25 mouse cellular contexts compared by ENCODE assay signal in genomic region chr1:127365706-127366105, GRCm38 (mm10).
A peak's percentile ranks its signal among the peaks of the same experiment; 100 is the strongest.
DNase-seq lines count a peak whose midpoint lies in the region; ATAC-seq and TF ChIP-seq lines count a peak whose summit lies in the region.
"Had no signal": no experiment of that assay in that cellular context is flagged by ENCODE, and none has a peak within 500 bp of the region (broad histone marks: within the 10 kb centered on the region; RNA-seq: fewer than 3 reads in every experiment).

No protein-coding gene starts in this region.

- 0 out of 2 replicates have a peak, but pooled peaks cover 5% of the 10 kb centered on the region for H3K9me3 ChIP-seq in heart, embryonic 12.5 days (replicated peaks)
- H3K9me3 ChIP-seq in lung, embryonic 14.5 days (ENCODE audit: low read depth, low read length) = no peaks in the 10 kb centered on the region
- no peaks in the 10 kb centered on the region for H3K9me3 ChIP-seq in midbrain, embryonic 10.5 days (replicated peaks)
- no peaks in the 10 kb centered on the region for H3K9me3 ChIP-seq in midbrain, embryonic 11.5 days (ENCODE audit: control insufficient read depth, low read length)
- H3K9me3 ChIP-seq: embryonic facial prominence, embryonic 12.5 days; embryonic facial prominence, embryonic 15.5 days; forebrain, embryonic 13.5 days; heart, embryonic 13.5 days had no signal

- H3K27me3 ChIP-seq in heart, embryonic 12.5 days (replicated peaks) = no peaks in the 10 kb centered on the region
- no peaks in the 10 kb centered on the region for H3K27me3 ChIP-seq in lung, embryonic 14.5 days (ENCODE audit: insufficient read depth, low read length)
- H3K27me3 ChIP-seq in midbrain, embryonic 10.5 days (ENCODE audit: low read depth, poor library complexity, severe bottlenecking) = no peaks in the 10 kb centered on the region
- H3K27me3 ChIP-seq in midbrain, embryonic 11.5 days (ENCODE audit: control insufficient read depth, insufficient read depth, low read length) = no peaks in the 10 kb centered on the region
- H3K27me3 ChIP-seq: embryonic facial prominence, embryonic 12.5 days; embryonic facial prominence, embryonic 15.5 days; forebrain, embryonic 13.5 days; heart, embryonic 13.5 days had no signal

- H3K4me2 ChIP-seq in heart, embryonic 12.5 days = no peak overlapping the region
- no peak overlapping the region for H3K4me2 ChIP-seq in lung, embryonic 14.5 days
- H3K4me2 ChIP-seq in midbrain, embryonic 11.5 days = no peak overlapping the region
- H3K4me2 ChIP-seq: embryonic facial prominence, embryonic 12.5 days; embryonic facial prominence, embryonic 15.5 days; forebrain, embryonic 13.5 days; heart, embryonic 13.5 days; hindbrain, embryonic 14.5 days had no signal

- no peak for TF ChIP-seq CTCF in lung, embryonic 14.5 days (IDR thresholded peaks at IDR 0.05; ENCODE audit: low read depth)

- WGBS in heart, embryonic 12.5 days = 87% methylated on average over 5 of the region's 5 CpGs
- 76% methylated on average over 5 of the region's 5 CpGs for WGBS in lung, embryonic 14.5 days
- WGBS in midbrain, embryonic 10.5 days = 93% methylated on average over 5 of the region's 5 CpGs
- 95% methylated on average over 5 of the region's 5 CpGs for WGBS in midbrain, embryonic 11.5 days

- DNase-seq in heart, adult 18-20 months = no peak
- peak; percentile 11 for DNase-seq in lung, embryonic 14.5 days
- DNase-seq in lung, postnatal 10 days = no peak
- DNase-seq in midbrain, embryonic 10.5 days (ENCODE audit: low spot score) = no peak
- no peak for DNase-seq in midbrain, embryonic 11.5 days (ENCODE audit: low spot score, missing footprints)
- DNase-seq in ovary, postnatal 14 days (ENCODE audit: low spot score) = no peak
- DNase-seq: adrenal gland, adult 2 months; adrenal gland, postnatal 14 days; cerebellum, adult 11 months; cerebellum, adult 2 months; cerebellum, adult 9-11 months; cerebellum, postnatal 25 days; gastrocnemius, postnatal 10 days; gastrocnemius, postnatal 36 days; heart, postnatal 14 days had no signal

- no peak overlapping the region for H3K27ac ChIP-seq in heart, embryonic 12.5 days (ENCODE audit: poor library complexity, severe bottlenecking)
- no peak overlapping the region for H3K27ac ChIP-seq in lung, embryonic 14.5 days (ENCODE audit: low read depth)
- H3K27ac ChIP-seq in midbrain, embryonic 10.5 days (replicated peaks) = 0 out of 2 replicates have a peak overlapping the region, but pooled peaks have one; percentile 38
- H3K27ac ChIP-seq in midbrain, embryonic 11.5 days (ENCODE audit: low read depth, low read length) = no peak overlapping the region
- H3K27ac ChIP-seq: embryonic facial prominence, embryonic 12.5 days; embryonic facial prominence, embryonic 15.5 days; forebrain, embryonic 13.5 days; heart, embryonic 13.5 days; hindbrain, embryonic 14.5 days; hindbrain, postnatal 0 days had no signal

- H3K4me3 ChIP-seq in heart, embryonic 12.5 days = no peak overlapping the region
- no peak overlapping the region for H3K4me3 ChIP-seq in lung, embryonic 14.5 days (ENCODE audit: low read depth, low read length)
- H3K4me3 ChIP-seq in midbrain, embryonic 10.5 days = no peak overlapping the region
- no peak overlapping the region for H3K4me3 ChIP-seq in midbrain, embryonic 11.5 days (ENCODE audit: low read depth, low read length)
- H3K4me3 ChIP-seq: embryonic facial prominence, embryonic 12.5 days; embryonic facial prominence, embryonic 15.5 days; forebrain, embryonic 13.5 days; heart, embryonic 13.5 days had no signal

- no peak for ATAC-seq in heart, embryonic 12.5 days (ENCODE audit: insufficient number of reproducible peaks, low FRiP score)
- peak; percentile 47; the same call in 1 of the 2 replicates for ATAC-seq in lung, embryonic 14.5 days (ENCODE audit: insufficient read depth)
- ATAC-seq in midbrain, embryonic 11.5 days (ENCODE audit: low FRiP score) = no peak
- ATAC-seq: CD4-positive, CD25-positive, alpha-beta regulatory T cell, adult 4 months; forebrain, embryonic 13.5 days; forebrain, embryonic 16.5 days; hindbrain, postnatal 0 days; inflammation-experienced regulatory T-cells, adult 6 months had no signal

- peaks cover 41% of the 10 kb centered on the region for H3K36me3 ChIP-seq in heart, embryonic 12.5 days
- no peaks in the 10 kb centered on the region for H3K36me3 ChIP-seq in lung, embryonic 14.5 days (ENCODE audit: insufficient read depth)
- H3K36me3 ChIP-seq in midbrain, embryonic 10.5 days = peaks cover 36% of the 10 kb centered on the region
- 0 out of 2 replicates have a peak, but pooled peaks cover 3% of the 10 kb centered on the region for H3K36me3 ChIP-seq in midbrain, embryonic 11.5 days (ENCODE audit: control insufficient read depth, insufficient read depth, low read length)

- peaks cover 6% of the 10 kb centered on the region for H3K4me1 ChIP-seq in heart, embryonic 12.5 days (replicated peaks)
- H3K4me1 ChIP-seq in lung, embryonic 14.5 days (ENCODE audit: insufficient read depth) = no peaks in the 10 kb centered on the region
- peaks cover 8% of the 10 kb centered on the region for H3K4me1 ChIP-seq in midbrain, embryonic 10.5 days
- no peaks in the 10 kb centered on the region for H3K4me1 ChIP-seq in midbrain, embryonic 11.5 days (ENCODE audit: control insufficient read depth, insufficient read depth, low read length)
- H3K4me1 ChIP-seq: embryonic facial prominence, embryonic 12.5 days; embryonic facial prominence, embryonic 15.5 days; forebrain, embryonic 13.5 days had no signal

- H3K9ac ChIP-seq in heart, embryonic 12.5 days = 0 out of 2 replicates have a peak overlapping the region, but pooled peaks have one; percentile 15
- no peak overlapping the region for H3K9ac ChIP-seq in lung, embryonic 14.5 days
- H3K9ac ChIP-seq in midbrain, embryonic 11.5 days (ENCODE audit: low read length) = no peak overlapping the region
- H3K9ac ChIP-seq: embryonic facial prominence, embryonic 12.5 days; embryonic facial prominence, embryonic 15.5 days; forebrain, embryonic 13.5 days; heart, embryonic 13.5 days; hindbrain, embryonic 14.5 days had no signal
